ENCODE assay signal across 26 mouse cellular contexts in genomic region chr19:60716381-60716780, GRCm38 (mm10). TPM values are rescaled to one million over a fixed set of nuclear protein-coding genes. Genes with fewer than 3 reads are reported as not detected.
A peak's percentile ranks its signal among the peaks of the same experiment; 100 is the strongest.
DNase-seq lines count a peak whose midpoint lies in the region; ATAC-seq and TF ChIP-seq lines count a peak whose summit lies in the region.
"Had no signal": no experiment of that assay in that cellular context is flagged by ENCODE, and none has a peak within 500 bp of the region (broad histone marks: within the 10 kb centered on the region; RNA-seq: fewer than 3 reads in every experiment).

No protein-coding gene starts in this region.

- H3K4me1 ChIP-seq in forebrain, postnatal 0 days (ENCODE audit: insufficient read depth) = no peaks in the 10 kb centered on the region
- H3K4me1 ChIP-seq in forebrain, embryonic 16.5 days (replicated peaks; ENCODE audit: control insufficient read depth, insufficient read depth, low read length) = peaks cover 3% of the 10 kb centered on the region
- H3K4me1 ChIP-seq in hindbrain, postnatal 0 days (ENCODE audit: insufficient read depth, low read length) = no peaks in the 10 kb centered on the region
- H3K4me1 ChIP-seq in hindbrain, embryonic 13.5 days (replicated peaks) = 0 out of 2 replicates have a peak, but pooled peaks cover 6% of the 10 kb centered on the region
- H3K4me1 ChIP-seq in midbrain, postnatal 0 days (ENCODE audit: insufficient read depth, low read length) = no peaks in the 10 kb centered on the region
- no peaks in the 10 kb centered on the region for H3K4me1 ChIP-seq in midbrain, embryonic 11.5 days (ENCODE audit: control insufficient read depth, insufficient read depth, low read length)
- H3K4me1 ChIP-seq: embryonic facial prominence, embryonic 10.5 days; embryonic facial prominence, embryonic 13.5 days; heart, embryonic 13.5 days; intestine, embryonic 15.5 days had no signal

- no peak overlapping the region for H3K4me2 ChIP-seq in forebrain, postnatal 0 days (ENCODE audit: low read depth)
- H3K4me2 ChIP-seq in forebrain, embryonic 16.5 days (ENCODE audit: low read length) = no peak overlapping the region
- H3K4me2 ChIP-seq in hindbrain, postnatal 0 days (ENCODE audit: low read depth, low read length) = no peak overlapping the region
- no peak overlapping the region for H3K4me2 ChIP-seq in hindbrain, embryonic 13.5 days
- H3K4me2 ChIP-seq in midbrain, postnatal 0 days (ENCODE audit: low read depth, low read length, poor library complexity, severe bottlenecking) = no peak overlapping the region
- no peak overlapping the region for H3K4me2 ChIP-seq in midbrain, embryonic 11.5 days
- H3K4me2 ChIP-seq: embryonic facial prominence, embryonic 13.5 days; heart, embryonic 13.5 days; hindbrain, embryonic 14.5 days; intestine, embryonic 15.5 days had no signal

- H3K9ac ChIP-seq in forebrain, postnatal 0 days = no peak overlapping the region
- H3K9ac ChIP-seq in forebrain, embryonic 16.5 days (replicated peaks; ENCODE audit: low read depth, low read length) = no peak overlapping the region
- H3K9ac ChIP-seq in hindbrain, postnatal 0 days (replicated peaks; ENCODE audit: low read length) = no peak overlapping the region
- no peak overlapping the region for H3K9ac ChIP-seq in hindbrain, embryonic 13.5 days
- H3K9ac ChIP-seq in midbrain, postnatal 0 days (replicated peaks; ENCODE audit: low read length, poor library complexity, severe bottlenecking) = no peak overlapping the region
- no peak overlapping the region for H3K9ac ChIP-seq in midbrain, embryonic 11.5 days (ENCODE audit: low read length)
- H3K9ac ChIP-seq: embryonic facial prominence, embryonic 13.5 days; heart, embryonic 13.5 days; hindbrain, embryonic 14.5 days; intestine, embryonic 15.5 days had no signal

- no peaks in the 10 kb centered on the region for H3K9me3 ChIP-seq in forebrain, postnatal 0 days (ENCODE audit: low read length)
- H3K9me3 ChIP-seq in forebrain, embryonic 16.5 days (ENCODE audit: control insufficient read depth, low read length) = no peaks in the 10 kb centered on the region
- H3K9me3 ChIP-seq in hindbrain, postnatal 0 days (ENCODE audit: low read length) = no peaks in the 10 kb centered on the region
- H3K9me3 ChIP-seq in hindbrain, embryonic 13.5 days = no peaks in the 10 kb centered on the region
- no peaks in the 10 kb centered on the region for H3K9me3 ChIP-seq in midbrain, postnatal 0 days (ENCODE audit: low read length)
- no peaks in the 10 kb centered on the region for H3K9me3 ChIP-seq in midbrain, embryonic 11.5 days (ENCODE audit: control insufficient read depth, low read length)
- H3K9me3 ChIP-seq: embryonic facial prominence, embryonic 10.5 days; embryonic facial prominence, embryonic 13.5 days; heart, embryonic 13.5 days; intestine, embryonic 15.5 days had no signal

- 75% methylated on average over 2 of the region's 2 CpGs for WGBS in forebrain, postnatal 0 days
- 73% methylated on average over 2 of the region's 2 CpGs for WGBS in forebrain, embryonic 16.5 days
- WGBS in hindbrain, postnatal 0 days = 74% methylated on average over 2 of the region's 2 CpGs
- 75% methylated on average over 2 of the region's 2 CpGs for WGBS in hindbrain, embryonic 13.5 days
- WGBS in midbrain, postnatal 0 days = 76% methylated on average over 2 of the region's 2 CpGs
- 83% methylated on average over 2 of the region's 2 CpGs for WGBS in midbrain, embryonic 11.5 days

- no peak; the same call in 1 of the 2 replicates for ATAC-seq in forebrain, postnatal 0 days
- no peak for ATAC-seq in forebrain, embryonic 16.5 days
- no peak for ATAC-seq in hindbrain, postnatal 0 days
- no peak for ATAC-seq in hindbrain, embryonic 13.5 days (ENCODE audit: low FRiP score)
- no peak for ATAC-seq in midbrain, postnatal 0 days (ENCODE audit: low FRiP score)
- no peak for ATAC-seq in midbrain, embryonic 11.5 days (ENCODE audit: low FRiP score)
- ATAC-seq: CD4-positive, CD25-positive, alpha-beta regulatory T cell, adult 4 months; intestine, embryonic 15.5 days had no signal

- peak; percentile 29 for DNase-seq in forebrain, postnatal 0 days
- DNase-seq in hindbrain, postnatal 0 days (ENCODE audit: low spot score) = peak; percentile 53
- peak; percentile 40 for DNase-seq in midbrain, postnatal 0 days (ENCODE audit: low spot score)
- no peak for DNase-seq in midbrain, embryonic 11.5 days (ENCODE audit: low spot score, missing footprints)
- DNase-seq in brain, embryonic 18.5 days (ENCODE audit: low read depth, low spot score) = peak; percentile 16
- DNase-seq in thymus, postnatal 4 days = no peak
- DNase-seq: adrenal gland, adult 8-10 months; adrenal gland, postnatal 25 days; cerebellum, adult 11-12 months; cerebellum, adult 8-10 months; cerebellum, postnatal 10 days; cerebellum, postnatal 36 days; embryo, embryonic 11 days; gastrocnemius, postnatal 25 days; heart, adult 18-20 months; heart, postnatal 14 days; kidney, adult 11 months had no signal

- H3K27me3 ChIP-seq in forebrain, postnatal 0 days (ENCODE audit: insufficient read depth, low read length) = no peaks in the 10 kb centered on the region
- H3K27me3 ChIP-seq in forebrain, embryonic 16.5 days (replicated peaks; ENCODE audit: control insufficient read depth, insufficient read depth, low read length) = no peaks in the 10 kb centered on the region
- H3K27me3 ChIP-seq in hindbrain, postnatal 0 days (ENCODE audit: insufficient read depth, low read length) = no peaks in the 10 kb centered on the region
- H3K27me3 ChIP-seq in hindbrain, embryonic 13.5 days = no peaks in the 10 kb centered on the region
- H3K27me3 ChIP-seq in midbrain, postnatal 0 days (ENCODE audit: insufficient read depth, low read length) = no peaks in the 10 kb centered on the region
- no peaks in the 10 kb centered on the region for H3K27me3 ChIP-seq in midbrain, embryonic 11.5 days (ENCODE audit: control insufficient read depth, insufficient read depth, low read length)
- H3K27me3 ChIP-seq: embryonic facial prominence, embryonic 13.5 days; heart, embryonic 13.5 days; intestine, embryonic 15.5 days had no signal

- no peak overlapping the region for H3K4me3 ChIP-seq in forebrain, postnatal 0 days (ENCODE audit: low read depth, low read length)
- no peak overlapping the region for H3K4me3 ChIP-seq in forebrain, embryonic 16.5 days (replicated peaks; ENCODE audit: low read length)
- H3K4me3 ChIP-seq in hindbrain, postnatal 0 days (ENCODE audit: low read length) = no peak overlapping the region
- no peak overlapping the region for H3K4me3 ChIP-seq in hindbrain, embryonic 13.5 days
- H3K4me3 ChIP-seq in midbrain, postnatal 0 days (ENCODE audit: low read depth, low read length) = no peak overlapping the region
- no peak overlapping the region for H3K4me3 ChIP-seq in midbrain, embryonic 11.5 days (ENCODE audit: low read depth, low read length)
- H3K4me3 ChIP-seq: embryonic facial prominence, embryonic 10.5 days; embryonic facial prominence, embryonic 13.5 days; erythroblast, embryonic 14.5 days; heart, embryonic 13.5 days; intestine, embryonic 15.5 days had no signal

- no peak for TF ChIP-seq CTCF in forebrain, postnatal 0 days (IDR thresholded peaks at IDR 0.05; ENCODE audit: low read depth)
- TF ChIP-seq CTCF in hindbrain, postnatal 0 days (IDR thresholded peaks at IDR 0.05; ENCODE audit: low read depth) = no peak
- TF ChIP-seq CTCF in midbrain, postnatal 0 days (IDR thresholded peaks at IDR 0.05) = no peak

- H3K36me3 ChIP-seq in forebrain, postnatal 0 days (ENCODE audit: insufficient read depth) = no peaks in the 10 kb centered on the region
- H3K36me3 ChIP-seq in forebrain, embryonic 16.5 days (ENCODE audit: control insufficient read depth, insufficient read depth) = no peaks in the 10 kb centered on the region
- no peaks in the 10 kb centered on the region for H3K36me3 ChIP-seq in hindbrain, postnatal 0 days (ENCODE audit: insufficient read depth, low read length)
- no peaks in the 10 kb centered on the region for H3K36me3 ChIP-seq in hindbrain, embryonic 13.5 days
- H3K36me3 ChIP-seq in midbrain, postnatal 0 days (ENCODE audit: insufficient read depth, low read length) = no peaks in the 10 kb centered on the region
- H3K36me3 ChIP-seq in midbrain, embryonic 11.5 days (ENCODE audit: control insufficient read depth, insufficient read depth, low read length) = no peaks in the 10 kb centered on the region
- H3K36me3 ChIP-seq: embryonic facial prominence, embryonic 10.5 days; embryonic facial prominence, embryonic 13.5 days; heart, embryonic 13.5 days; intestine, embryonic 15.5 days had no signal

- H3K27ac ChIP-seq in forebrain, postnatal 0 days (ENCODE audit: low read depth, low read length) = no peak overlapping the region
- H3K27ac ChIP-seq in forebrain, embryonic 16.5 days (ENCODE audit: low read length) = no peak overlapping the region
- H3K27ac ChIP-seq in hindbrain, postnatal 0 days = no peak overlapping the region
- no peak overlapping the region for H3K27ac ChIP-seq in hindbrain, embryonic 13.5 days
- H3K27ac ChIP-seq in midbrain, postnatal 0 days (ENCODE audit: low read depth, low read length) = no peak overlapping the region
- H3K27ac ChIP-seq in midbrain, embryonic 11.5 days (ENCODE audit: low read depth, low read length) = no peak overlapping the region
- H3K27ac ChIP-seq: embryonic facial prominence, embryonic 10.5 days; embryonic facial prominence, embryonic 13.5 days; heart, embryonic 13.5 days; hindbrain, embryonic 14.5 days; intestine, embryonic 15.5 days had no signal

RNA-seq across cellular contexts. Expression of gene Nanos1, which starts 39.4 kb away (rescaled TPM):
- 31.2 and 39.8 TPM in 2 replicates for total RNA-seq in forebrain, postnatal 0 days (2014; rRNA removed)
- polyA plus RNA-seq in forebrain, postnatal 0 days (2015; fragmentation: Nextera tagmentation; extraction: Ambion mirVana) = 13.8 and 16.5 TPM in 2 replicates
- polyA plus RNA-seq in forebrain, embryonic 16.5 days (2015; fragmentation: Nextera tagmentation; extraction: Ambion mirVana) = 11.5 and 13.0 TPM in 2 replicates
- total RNA-seq in hindbrain, postnatal 0 days (2014; rRNA removed) = 37.2 and 40.1 TPM in 2 replicates
- 16.0 and 16.1 TPM in 2 replicates for polyA plus RNA-seq in hindbrain, postnatal 0 days (2015; fragmentation: Nextera tagmentation; extraction: Ambion mirVana)
- 13.5 and 14.0 TPM in 2 replicates for polyA plus RNA-seq in hindbrain, embryonic 13.5 days (2015; fragmentation: Nextera tagmentation; extraction: Ambion mirVana)
- total RNA-seq in midbrain, postnatal 0 days (2014; rRNA removed) = 49.3 and 53.1 TPM in 2 replicates
- polyA plus RNA-seq in midbrain, postnatal 0 days (2015; fragmentation: Nextera tagmentation; extraction: Ambion mirVana) = 19.6 and 20.8 TPM in 2 replicates
- polyA plus RNA-seq in midbrain, embryonic 11.5 days (2014; fragmentation: Nextera tagmentation; extraction: Ambion mirVana) = 3.9 and 4.6 TPM in 2 replicates

Comparison
In these comparisons a context has a peak if more than half of its experiments do, and no peak if none do; other contexts are left out.
1. DNase-seq: peak in forebrain, postnatal 0 days (single experiment), hindbrain, postnatal 0 days (single experiment), midbrain, postnatal 0 days (single experiment) and brain, embryonic 18.5 days (single experiment); none in midbrain, embryonic 11.5 days (single experiment) and thymus, postnatal 4 days (single experiment).